Mouse (Mus musculus) right cerebral cortex, adult 18-20 months (tissue): ENCODE data around the gene Fam216a.
"Not testable (repeated sequence)": the region's sequence is repeated elsewhere in the genome, so short reads cannot be mapped to it uniquely, and the experiment has no call there.

ENCODE experiments used
- DNase-seq: peaks from one replicate; pipeline ENCODE4 v3.0.0; 2022; ENCODE audit warnings: mixed read lengths

The Fam216a gene

GRCm38 (mm10) chr5:122319474-122320204 is 52.5 kb downstream of the Fam216a start:
- DNase-seq = peak; percentile 64

- not testable (repeated sequence) for DNase-seq
Measured at GRCm38 (mm10) chr5:122318976-122319375, 53.2 kb downstream of the Fam216a start.

- DNase-seq = no peak
Measured at GRCm38 (mm10) chr5:122318100-122318499, 54.1 kb downstream of the Fam216a start.

- DNase-seq = no peak
Measured at GRCm38 (mm10) chr5:122317329-122318045, 54.7 kb downstream of the Fam216a start.

GRCm38 (mm10) chr5:122314966-122315667 is 57.0 kb downstream of the Fam216a start:
- DNase-seq = peak; percentile 95
